Mouse (Mus musculus) C2C12 (cell line): ENCODE data around the gene Fem1b.

Experiments
- CEBPB ChIP-seq: IDR thresholded peaks from one replicate; pipeline ENCODE4 v1.6.1; 2011; ENCODE audit warnings: low read depth, mild to moderate bottlenecking, control low read depth, moderate library complexity
- CTCF ChIP-seq: IDR thresholded peaks from one replicate; pipeline ENCODE4 v1.5.1; 2011; ENCODE audit not compliant: control insufficient read depth, insufficient read depth, insufficient read length
- FOSL1 ChIP-seq: IDR thresholded peaks from one replicate; pipeline ENCODE4 v1.8.0; 2011; ENCODE audit warnings: mild to moderate bottlenecking, low read length; ENCODE audit not compliant: poor library complexity, insufficient read depth, severe bottlenecking
- MAX ChIP-seq: IDR thresholded peaks from one replicate; pipeline ENCODE4 v1.6.1; 2011; ENCODE audit warnings: mild to moderate bottlenecking, control low read depth
- MYOD1 ChIP-seq: IDR thresholded peaks from one replicate; pipeline ENCODE4 v1.6.1; 2011; ENCODE audit warnings: low read depth; ENCODE audit not compliant: control insufficient read depth, insufficient read length
- MYOG ChIP-seq: IDR thresholded peaks from one replicate; pipeline ENCODE4 v1.6.1; 2011; ENCODE audit not compliant: control insufficient read depth, insufficient read length; ENCODE audit errors: extremely low read depth
- USF1 ChIP-seq: IDR thresholded peaks from one replicate; pipeline ENCODE4 v1.6.1; 2011; ENCODE audit warnings: low read depth, mild to moderate bottlenecking, control low read depth, moderate library complexity

- TF ChIP-seq CTCF: no peak
- no peak for TF ChIP-seq MAX
- TF ChIP-seq MYOG: no peak
- no peak for TF ChIP-seq USF1
- no peak for TF ChIP-seq MYOD1
- TF ChIP-seq CEBPB: no peak
- no peak for TF ChIP-seq FOSL1
Measured at GRCm38 (mm10) chr9:62857719-62858261, 46.1 kb upstream of the Fem1b start, which contains the start of gene Calml4.
